Mouse (Mus musculus) liver, embryonic 12.5 days (tissue): ENCODE data around the gene Cnn2. TPM values are rescaled to one million over a fixed set of nuclear protein-coding genes. Genes with fewer than 3 reads are reported as not detected.

ENCODE experiments used
- ATAC-seq: fragments of 200-750 bp; cut with Nextera tagmentation; 2 replicates; pipeline ENCODE4 v1.8.0; 2017; ENCODE audit warnings: moderate number of reproducible peaks, mild to moderate bottlenecking, moderate library complexity
- H3K27ac ChIP-seq: fragments of 300-500 bp; sonication (generic); 2 replicates; pipeline ENCODE4 v1.5.1; 2016; ENCODE audit warnings: mild to moderate bottlenecking
- H3K27me3 ChIP-seq: fragments of 300-500 bp; sonication (generic); replicated peaks from 2 replicates; pipeline ENCODE4 v1.6.1; 2016; ENCODE audit warnings: mild to moderate bottlenecking, moderate library complexity
- H3K36me3 ChIP-seq: fragments of 300-500 bp; sonication (generic); 2 replicates; pipeline ENCODE4 v1.6.1; 2016; ENCODE audit warnings: mild to moderate bottlenecking, moderate library complexity
- H3K4me1 ChIP-seq: fragments of 300-500 bp; sonication (generic); 2 replicates; pipeline ENCODE4 v1.6.1; 2016
- H3K4me2 ChIP-seq: fragments of 300-500 bp; sonication (generic); 2 replicates; pipeline ENCODE4 v1.6.1; 2016; ENCODE audit warnings: mild to moderate bottlenecking, moderate library complexity
- H3K4me3 ChIP-seq: fragments of 300-500 bp; sonication (generic); 2 replicates; pipeline ENCODE4 v1.5.1; 2016; ENCODE audit warnings: mild to moderate bottlenecking, moderate library complexity
- H3K9ac ChIP-seq: fragments of 300-500 bp; sonication (generic); 2 replicates; pipeline ENCODE4 v1.6.1; 2016; ENCODE audit warnings: mild to moderate bottlenecking, moderate library complexity
- H3K9me3 ChIP-seq: fragments of 300-500 bp; sonication (generic); replicated peaks from 2 replicates; pipeline ENCODE4 v1.6.1; 2016; ENCODE audit warnings: mild to moderate bottlenecking, moderate library complexity
- whole genome bisulfite sequencing: fragments of 180-500 bp; shearing (Covaris S2); methylation state at CpG from one replicate; pipeline ENCODE4 v1.1.7; 2016; ENCODE audit not compliant: insufficient replicate concordance; 5-methylcytosine and 5-hydroxymethylcytosine counted together
- polyA plus RNA-seq: library from polyadenylated mRNA; unstranded; fragments of >200 nt; fragmentation: Nextera tagmentation; extraction: Ambion mirVana; gene quantifications from 2 replicates; pipeline ENCODE4 v1.2.1, GENCODE M21; 2016

The Cnn2 gene
- polyA plus RNA-seq, result 68.2 and 75.4 TPM in 2 replicates

DNA sequence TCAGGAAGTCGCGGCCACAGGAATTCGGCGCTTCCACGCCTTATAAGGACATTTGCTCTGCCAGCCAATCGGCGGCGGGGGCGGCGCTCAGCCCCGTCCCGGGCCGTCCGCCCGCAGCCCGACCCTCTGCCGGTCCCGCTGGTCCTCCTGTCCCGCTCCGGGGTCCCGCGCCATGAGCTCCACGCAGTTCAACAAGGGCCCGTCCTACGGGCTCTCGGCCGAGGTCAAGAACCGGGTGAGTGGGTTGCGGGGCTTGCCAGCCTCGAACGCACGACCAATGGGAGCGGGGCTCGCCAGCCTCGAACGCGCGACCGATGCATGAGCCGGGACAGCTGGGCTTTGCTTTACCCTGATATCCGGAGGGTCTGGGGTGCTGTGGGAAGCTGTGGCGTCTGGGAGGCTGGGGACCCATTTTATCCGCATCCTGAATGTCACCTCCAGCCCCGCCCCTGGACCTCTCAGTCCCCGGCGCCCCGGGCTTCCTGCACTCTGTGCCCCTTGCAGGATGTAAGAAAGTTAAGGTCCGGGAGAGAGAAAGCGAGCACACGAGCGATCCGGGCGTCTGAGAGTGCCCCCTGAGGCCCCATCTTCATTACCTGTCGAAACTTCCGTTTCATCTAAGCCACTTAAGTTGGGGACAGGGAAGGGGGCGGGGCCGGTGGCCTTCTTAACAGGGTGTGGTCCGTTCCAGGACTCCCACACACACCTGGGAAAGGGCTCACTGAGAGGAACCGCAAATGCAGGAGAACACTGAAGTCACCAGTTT lies at the start of gene Cnn2:
Cnn2 (plus strand) TSS at position 79 of the 766 bp plus-strand sequence.
- H3K9ac ChIP-seq, result peak within 1 kb of the TSS; percentile 71
- H3K27me3 ChIP-seq, result peaks cover 35% of the 10 kb centered on the region
- no peak for ATAC-seq
- WGBS, result under 1% methylated on average over 57 of the region's 59 CpGs
- H3K4me1 ChIP-seq, result peaks cover 56% of the 10 kb centered on the region
- peak within 1 kb of the TSS; percentile 99 for H3K27ac ChIP-seq
- H3K4me3 ChIP-seq, result peak within 1 kb of the TSS; percentile 64
- peaks cover 31% of the 10 kb centered on the region for H3K36me3 ChIP-seq
- H3K4me2 ChIP-seq, result peak within 1 kb of the TSS; percentile 87
- peaks cover 3% of the 10 kb centered on the region for H3K9me3 ChIP-seq

GRCm38 (mm10) chr10:79940749-79941148 lies 47.6 kb upstream of the Cnn2 start:
- Histone ChIP-seq H3K36me3 (peaks cover 55% of the 10 kb centered on the region), H3K9ac (no peak overlapping the region), H3K27ac (peak overlapping the region; percentile 10; the same call in 1 of the 2 replicates), H3K4me2 (no peak overlapping the region), H3K27me3 (no peaks in the 10 kb centered on the region), H3K4me3 (no peak overlapping the region), H3K9me3 (no peaks in the 10 kb centered on the region), H3K4me1 (peaks cover 90% of the 10 kb centered on the region)
- no peak for ATAC-seq
- WGBS, result 32% methylated on average over 7 of the region's 7 CpGs

DNA sequence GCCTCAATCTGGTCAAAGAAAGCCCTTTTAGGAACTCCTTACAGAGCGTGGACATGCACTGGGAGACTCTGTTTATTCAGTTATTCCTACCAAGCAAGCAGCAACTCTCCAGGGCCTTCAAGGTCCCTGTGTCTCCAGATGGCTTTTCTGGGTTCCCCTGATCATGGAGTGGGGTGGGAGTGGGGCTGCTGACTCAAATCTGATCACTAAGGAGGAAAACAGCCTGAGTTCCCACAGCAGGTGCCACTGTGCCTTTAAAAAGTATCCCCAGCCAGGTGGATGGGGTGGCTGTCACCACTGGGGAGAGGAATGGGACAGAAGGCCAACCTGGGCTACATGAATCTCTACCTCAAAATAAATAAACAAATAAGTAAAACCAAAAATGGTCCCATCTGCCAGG lies 45.4 kb upstream of the Cnn2 start:
- ATAC-seq, result no peak
- Histone ChIP-seq H3K27ac (peak overlapping the region; percentile 91; the same call in 1 of the 2 replicates), H3K36me3 (peaks cover 40% of the 10 kb centered on the region), H3K9me3 (no peaks in the 10 kb centered on the region), H3K4me2 (peak overlapping the region; percentile 35; the same call in 1 of the 2 replicates), H3K9ac (0 out of 2 replicates have a peak overlapping the region, but pooled peaks have one; percentile 47), H3K4me3 (no peak overlapping the region), H3K27me3 (no peaks in the 10 kb centered on the region), H3K4me1 (peaks cover 89% of the 10 kb centered on the region)
- 67% methylated on average over 1 of the region's 1 CpGs for WGBS

GRCm38 (mm10) chr10:79943471-79943901 lies 44.9 kb upstream of the Cnn2 start:
- peak overlapping the region; percentile 91 for H3K27ac ChIP-seq
- H3K4me3 ChIP-seq, result no peak overlapping the region
- H3K9ac ChIP-seq, result peak overlapping the region; percentile 47; the same call in 1 of the 2 replicates
- no peaks in the 10 kb centered on the region for H3K27me3 ChIP-seq
- peak overlapping the region; percentile 35 for H3K4me2 ChIP-seq
- H3K4me1 ChIP-seq, result peaks cover 88% of the 10 kb centered on the region
- 48% methylated on average over 9 of the region's 9 CpGs for WGBS
- ATAC-seq, result no peak
- H3K9me3 ChIP-seq, result no peaks in the 10 kb centered on the region
- H3K36me3 ChIP-seq, result peaks cover 39% of the 10 kb centered on the region

GRCm38 (mm10) chr10:79945507-79946234 lies 42.7 kb upstream of the Cnn2 start:
- Histone ChIP-seq H3K4me3 (peak overlapping the region; percentile 13; the same call in 1 of the 2 replicates), H3K4me1 (peaks cover 82% of the 10 kb centered on the region), H3K9ac (peak overlapping the region; percentile 62), H3K4me2 (peak overlapping the region; percentile 67), H3K36me3 (peaks cover 54% of the 10 kb centered on the region), H3K27ac (peak overlapping the region; percentile 91), H3K9me3 (no peaks in the 10 kb centered on the region), H3K27me3 (no peaks in the 10 kb centered on the region)
- 47% methylated on average over 16 of the region's 16 CpGs for WGBS
- peak; percentile 9; the same call in 1 of the 2 replicates for ATAC-seq

DNA sequence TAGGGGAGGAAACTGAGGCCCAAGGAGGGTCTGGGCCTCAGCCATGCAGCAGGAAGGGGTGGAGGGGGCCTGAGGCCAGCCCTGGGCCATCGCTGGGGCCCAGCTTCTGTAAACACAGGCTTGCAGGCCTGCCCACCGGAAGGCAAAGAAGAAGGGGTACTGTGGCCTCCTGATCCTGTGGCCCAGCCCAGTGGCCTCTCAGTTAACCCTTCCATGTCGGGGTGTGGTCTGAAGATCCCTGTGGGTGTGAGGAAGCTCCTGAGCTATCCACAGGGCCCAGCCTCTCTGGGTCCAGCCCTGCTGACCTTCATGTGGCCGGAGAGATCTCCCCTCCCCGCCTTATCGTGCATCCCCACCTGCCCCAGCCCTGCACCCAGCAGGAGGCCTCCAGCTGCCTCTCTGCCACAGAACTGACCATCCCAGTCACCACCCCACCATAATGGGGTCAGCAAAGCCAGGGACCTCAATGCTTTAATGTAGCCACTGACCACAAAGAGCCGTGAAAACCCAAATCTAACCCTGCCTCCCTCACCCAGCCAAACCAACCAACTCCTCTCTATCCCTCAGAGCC lies 41.5 kb upstream of the Cnn2 start:
- 6% methylated on average over 7 of the region's 7 CpGs for WGBS
- H3K4me2 ChIP-seq, result peak overlapping the region; percentile 67
- H3K9me3 ChIP-seq, result no peaks in the 10 kb centered on the region
- peak overlapping the region; percentile 30 for H3K4me3 ChIP-seq
- no peaks in the 10 kb centered on the region for H3K27me3 ChIP-seq
- peaks cover 54% of the 10 kb centered on the region for H3K36me3 ChIP-seq
- ATAC-seq, result peak; percentile 78
- H3K9ac ChIP-seq, result peak overlapping the region; percentile 62
- H3K4me1 ChIP-seq, result peaks cover 72% of the 10 kb centered on the region
- H3K27ac ChIP-seq, result peak overlapping the region; percentile 91

DNA sequence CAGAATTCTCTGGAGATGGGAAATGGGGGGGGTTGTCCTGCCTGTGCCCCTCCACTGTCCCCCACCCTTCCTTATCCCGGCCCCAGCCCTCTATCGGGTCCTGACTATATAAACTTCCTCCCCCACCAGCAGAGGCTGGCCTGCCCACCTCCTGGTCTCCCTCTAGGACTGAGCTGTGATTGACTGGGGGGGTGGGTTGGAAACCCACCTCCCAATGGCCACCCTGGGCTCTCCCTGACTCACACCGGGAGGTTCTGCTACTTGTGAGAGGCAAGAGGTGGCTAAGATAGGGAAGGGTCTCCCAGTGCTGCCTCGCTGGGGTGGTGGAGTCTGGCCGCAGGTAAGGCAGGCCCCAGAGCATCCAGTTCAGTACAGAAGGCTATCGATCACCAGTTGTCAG lies 40.9 kb upstream of the Cnn2 start:
- 58% methylated on average over 6 of the region's 6 CpGs for WGBS
- H3K9ac ChIP-seq, result no peak overlapping the region
- no peaks in the 10 kb centered on the region for H3K9me3 ChIP-seq
- H3K27me3 ChIP-seq, result no peaks in the 10 kb centered on the region
- H3K36me3 ChIP-seq, result peaks cover 50% of the 10 kb centered on the region
- peaks cover 67% of the 10 kb centered on the region for H3K4me1 ChIP-seq
- H3K4me3 ChIP-seq, result no peak overlapping the region
- ATAC-seq, result no peak
- peak overlapping the region; percentile 67 for H3K4me2 ChIP-seq
- H3K27ac ChIP-seq, result peak overlapping the region; percentile 91

DNA sequence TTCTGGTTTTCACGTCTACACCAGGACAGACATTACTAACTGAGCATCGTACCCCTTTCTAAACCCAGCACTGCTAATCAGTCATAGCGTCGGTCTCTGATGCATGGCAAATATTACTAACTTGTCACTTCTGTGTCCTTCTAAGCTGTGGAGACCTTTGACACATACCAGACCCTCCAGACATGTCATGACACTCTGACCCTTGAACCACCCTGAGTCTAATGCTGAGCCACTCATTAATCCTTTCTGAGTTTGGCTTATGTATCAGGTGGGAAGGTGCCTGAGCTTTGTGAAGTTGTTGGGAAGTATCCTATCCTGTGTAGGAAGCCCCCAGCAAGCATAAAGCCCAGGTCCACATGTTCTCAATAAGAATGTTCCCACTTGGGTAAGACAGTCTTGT lies 38.5 kb upstream of the Cnn2 start:
- H3K36me3 ChIP-seq, result peaks cover 52% of the 10 kb centered on the region
- ATAC-seq, result no peak
- H3K4me1 ChIP-seq, result peaks cover 48% of the 10 kb centered on the region
- WGBS, result 78% methylated on average over 4 of the region's 4 CpGs
- no peaks in the 10 kb centered on the region for H3K9me3 ChIP-seq
- no peaks in the 10 kb centered on the region for H3K27me3 ChIP-seq
- H3K9ac ChIP-seq, result no peak overlapping the region
- H3K4me3 ChIP-seq, result no peak overlapping the region
- 0 out of 2 replicates have a peak overlapping the region, but pooled peaks have one; percentile 11 for H3K27ac ChIP-seq
- H3K4me2 ChIP-seq, result no peak overlapping the region

DNA sequence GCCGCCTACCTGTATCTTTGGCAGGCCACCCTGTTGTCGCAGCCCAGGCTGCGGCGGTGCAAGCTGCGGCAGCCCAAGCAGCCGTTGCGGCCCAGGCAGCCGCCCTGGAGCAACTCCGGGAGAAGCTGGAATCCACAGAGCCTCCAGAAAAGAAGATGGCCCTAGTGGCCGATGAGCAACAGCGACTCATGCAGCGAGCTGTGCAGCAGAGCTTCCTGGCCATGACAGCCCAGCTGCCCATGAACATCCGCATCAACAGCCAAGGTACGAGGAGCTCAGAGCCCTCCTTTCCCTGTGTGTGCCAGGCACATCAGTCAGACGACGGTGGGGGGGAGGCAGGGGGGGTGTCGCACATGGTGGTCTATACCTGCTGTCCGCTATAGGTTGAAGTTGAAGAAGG lies 37.7 kb upstream of the Cnn2 start:
- H3K36me3 ChIP-seq, result peaks cover 52% of the 10 kb centered on the region
- H3K4me1 ChIP-seq, result peaks cover 40% of the 10 kb centered on the region
- no peak overlapping the region for H3K4me3 ChIP-seq
- H3K27ac ChIP-seq, result no peak overlapping the region
- no peak for ATAC-seq
- no peak overlapping the region for H3K9ac ChIP-seq
- no peaks in the 10 kb centered on the region for H3K9me3 ChIP-seq
- no peaks in the 10 kb centered on the region for H3K27me3 ChIP-seq
- WGBS, result 90% methylated on average over 18 of the region's 18 CpGs
- H3K4me2 ChIP-seq, result no peak overlapping the region

DNA sequence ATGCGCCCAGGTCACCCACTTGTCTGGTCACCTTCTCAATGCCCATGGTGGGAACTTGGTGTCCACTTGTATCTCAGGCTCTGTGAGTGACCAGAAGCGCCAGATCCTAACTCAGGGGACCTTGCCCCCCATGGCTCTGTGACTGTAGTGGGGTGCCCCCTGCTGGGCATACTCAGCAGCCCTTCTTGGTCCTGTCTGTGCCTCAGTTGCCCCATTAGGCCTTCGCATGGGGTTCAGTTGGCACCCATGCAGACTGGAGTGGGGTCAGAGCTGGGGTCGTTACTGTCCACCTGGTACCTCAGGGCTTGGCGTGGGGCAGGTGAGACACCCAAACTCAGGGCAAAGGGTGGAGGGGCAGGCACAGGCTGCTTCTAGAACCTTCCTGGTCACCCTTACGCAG lies 34.4 kb upstream of the Cnn2 start:
- no peak for ATAC-seq
- peaks cover 40% of the 10 kb centered on the region for H3K36me3 ChIP-seq
- H3K4me2 ChIP-seq, result no peak overlapping the region
- no peak overlapping the region for H3K9ac ChIP-seq
- H3K4me3 ChIP-seq, result no peak overlapping the region
- no peak overlapping the region for H3K27ac ChIP-seq
- peaks cover 26% of the 10 kb centered on the region for H3K4me1 ChIP-seq
- 72% methylated on average over 6 of the region's 6 CpGs for WGBS
- no peaks in the 10 kb centered on the region for H3K27me3 ChIP-seq
- H3K9me3 ChIP-seq, result no peaks in the 10 kb centered on the region

- 79% methylated on average over 9 of the region's 9 CpGs for whole genome bisulfite sequencing
- Histone ChIP-seq H3K9ac (no peak overlapping the region), H3K27me3 (no peaks in the 10 kb centered on the region), H3K4me2 (no peak overlapping the region), H3K27ac (no peak overlapping the region), H3K4me3 (no peak overlapping the region), H3K4me1 (peaks cover 26% of the 10 kb centered on the region), H3K9me3 (no peaks in the 10 kb centered on the region), H3K36me3 (peaks cover 22% of the 10 kb centered on the region)
- no peak for ATAC-seq
Measured at GRCm38 (mm10) chr10:79955691-79956090, 32.7 kb upstream of the Cnn2 start.
